Mouse (Mus musculus) forebrain, embryonic 16.5 days (tissue): ENCODE data around the gene Bach2. TPM values are rescaled to one million over a fixed set of nuclear protein-coding genes. Genes with fewer than 3 reads are reported as not detected.
A peak's percentile ranks its signal among the peaks of the same experiment; 100 is the strongest.

Experiments used
- ATAC-seq: fragments of 200-750 bp; cut with Nextera tagmentation; 2 replicates; pipeline ENCODE4 v1.8.0; 2017; ENCODE audit warnings: mild to moderate bottlenecking, moderate library complexity
- H3K27ac ChIP-seq: fragments of 300-500 bp; sonication (generic); 2 replicates; pipeline ENCODE4 v1.5.1; 2014; ENCODE audit warnings: low read length, control low read depth
- H3K27me3 ChIP-seq: fragments of 300-500 bp; sonication (generic); replicated peaks from 2 replicates; pipeline ENCODE4 v1.6.1; 2014; ENCODE audit warnings: low read length; ENCODE audit not compliant: control insufficient read depth, insufficient read depth
- H3K36me3 ChIP-seq: fragments of 300-500 bp; sonication (generic); 2 replicates; pipeline ENCODE4 v1.6.1; 2014; ENCODE audit not compliant: control insufficient read depth, insufficient read depth
- H3K4me1 ChIP-seq: fragments of 300-500 bp; sonication (generic); replicated peaks from 2 replicates; pipeline ENCODE4 v1.6.1; 2014; ENCODE audit warnings: low read length; ENCODE audit not compliant: control insufficient read depth, insufficient read depth
- H3K4me2 ChIP-seq: fragments of 300-500 bp; sonication (generic); 2 replicates; pipeline ENCODE4 v1.6.1; 2014; ENCODE audit warnings: mild to moderate bottlenecking, low read length, control low read depth
- H3K4me3 ChIP-seq: fragments of 300-500 bp; sonication (generic); replicated peaks from 2 replicates; pipeline ENCODE4 v1.5.1; 2014; ENCODE audit warnings: mild to moderate bottlenecking, low read length, control low read depth
- H3K9ac ChIP-seq: fragments of 300-500 bp; sonication (generic); replicated peaks from 2 replicates; pipeline ENCODE4 v1.6.1; 2014; ENCODE audit warnings: low read depth, low read length, control low read depth
- H3K9me3 ChIP-seq: fragments of 300-500 bp; sonication (generic); 2 replicates; pipeline ENCODE4 v1.6.1; 2016; ENCODE audit warnings: low read length; ENCODE audit not compliant: control insufficient read depth
- WGBS: fragments of 180-500 bp; shearing (Covaris S2); extraction: QIAGEN DNeasy Blood & Tissue Kit; methylation state at CpG from one replicate; pipeline ENCODE4 v1.1.7; 2014; 5-methylcytosine and 5-hydroxymethylcytosine counted together
- polyA plus RNA-seq: library from polyadenylated mRNA; unstranded; fragments of >200 nt; fragmentation: Nextera tagmentation; extraction: Ambion mirVana; gene quantifications from 2 replicates; pipeline ENCODE4 v1.2.1, GENCODE M21; 2015

Gene Bach2
- polyA plus RNA-seq, 1 experiment from 2014 or later = 33.3 TPM

DNA sequence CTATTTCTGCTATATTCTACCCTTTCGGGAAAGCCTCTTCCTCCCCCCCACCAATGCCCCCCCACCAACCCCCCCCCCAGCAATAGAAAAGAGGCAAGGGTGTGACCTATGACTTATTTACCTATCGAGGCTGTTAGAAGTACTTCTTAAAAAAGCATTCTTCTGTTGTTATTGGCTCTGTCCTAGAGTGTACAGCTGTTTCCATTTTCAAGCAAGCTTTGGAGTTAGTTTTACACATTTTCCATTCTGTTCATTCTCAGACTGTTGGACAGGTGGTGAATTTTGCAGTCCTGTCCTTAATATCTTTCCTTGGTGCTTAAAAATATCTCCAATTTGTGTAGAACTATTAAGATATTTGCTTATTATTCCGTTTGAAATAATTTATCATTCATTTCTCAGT, 134.9 kb downstream of the Bach2 start:
- no peak overlapping the region for H3K27ac ChIP-seq
- no peaks in the 10 kb centered on the region for H3K9me3 ChIP-seq
- no peaks in the 10 kb centered on the region for H3K36me3 ChIP-seq
- no peak overlapping the region for H3K4me2 ChIP-seq
- H3K27me3 ChIP-seq = no peaks in the 10 kb centered on the region
- no peak for ATAC-seq
- H3K4me3 ChIP-seq = no peak overlapping the region
- no peak overlapping the region for H3K9ac ChIP-seq
- H3K4me1 ChIP-seq = peaks cover 57% of the 10 kb centered on the region
- WGBS = 65% methylated on average over 3 of the region's 3 CpGs

DNA sequence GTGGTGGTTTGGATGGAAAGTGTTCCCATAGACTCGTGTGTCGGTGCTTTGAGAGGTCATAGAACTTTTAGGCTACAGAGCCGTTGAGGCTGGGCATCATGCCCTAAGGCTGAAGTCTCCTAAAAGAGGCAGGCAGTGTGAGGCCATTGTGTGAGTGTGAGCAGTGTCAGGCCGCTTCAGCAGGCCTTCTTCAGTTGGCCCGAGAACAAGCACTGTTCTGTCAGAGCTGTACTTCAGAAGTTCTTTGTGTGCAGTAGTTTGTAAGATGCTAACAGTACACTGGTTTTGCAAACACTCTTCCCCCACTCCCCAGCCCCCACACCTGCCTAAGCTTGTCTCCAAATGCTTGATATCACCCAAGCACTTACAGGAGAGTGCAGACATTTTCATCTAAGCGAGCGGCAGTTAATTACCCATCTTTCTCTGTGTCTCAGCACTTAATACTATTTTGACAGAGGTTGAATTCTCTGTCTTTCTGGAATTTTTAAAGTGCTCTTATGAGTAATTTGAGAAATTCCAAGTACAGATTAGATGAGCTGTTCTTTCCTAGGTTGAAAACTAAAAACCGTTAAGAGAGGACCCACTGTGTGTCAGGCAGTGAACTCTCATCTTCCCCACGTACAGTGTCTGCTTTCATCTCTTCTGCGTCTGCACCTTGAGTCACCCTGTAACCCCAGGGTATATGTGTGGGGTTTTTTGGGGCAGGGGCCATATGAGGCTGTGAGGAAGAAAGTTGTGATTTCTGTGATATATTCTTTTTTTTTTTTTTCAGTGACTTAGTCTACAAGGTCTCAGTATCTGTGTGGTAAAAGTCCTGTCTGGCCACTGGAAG, 136.4 kb downstream of the Bach2 start:
- H3K4me1 ChIP-seq = peaks cover 53% of the 10 kb centered on the region
- no peak overlapping the region for H3K4me2 ChIP-seq
- no peaks in the 10 kb centered on the region for H3K36me3 ChIP-seq
- H3K9ac ChIP-seq = no peak overlapping the region
- peak overlapping the region; percentile 69 for H3K27ac ChIP-seq
- H3K4me3 ChIP-seq = no peak overlapping the region
- WGBS = 29% methylated on average over 10 of the region's 10 CpGs
- no peaks in the 10 kb centered on the region for H3K27me3 ChIP-seq
- ATAC-seq = peak; percentile 54
- H3K9me3 ChIP-seq = no peaks in the 10 kb centered on the region

DNA sequence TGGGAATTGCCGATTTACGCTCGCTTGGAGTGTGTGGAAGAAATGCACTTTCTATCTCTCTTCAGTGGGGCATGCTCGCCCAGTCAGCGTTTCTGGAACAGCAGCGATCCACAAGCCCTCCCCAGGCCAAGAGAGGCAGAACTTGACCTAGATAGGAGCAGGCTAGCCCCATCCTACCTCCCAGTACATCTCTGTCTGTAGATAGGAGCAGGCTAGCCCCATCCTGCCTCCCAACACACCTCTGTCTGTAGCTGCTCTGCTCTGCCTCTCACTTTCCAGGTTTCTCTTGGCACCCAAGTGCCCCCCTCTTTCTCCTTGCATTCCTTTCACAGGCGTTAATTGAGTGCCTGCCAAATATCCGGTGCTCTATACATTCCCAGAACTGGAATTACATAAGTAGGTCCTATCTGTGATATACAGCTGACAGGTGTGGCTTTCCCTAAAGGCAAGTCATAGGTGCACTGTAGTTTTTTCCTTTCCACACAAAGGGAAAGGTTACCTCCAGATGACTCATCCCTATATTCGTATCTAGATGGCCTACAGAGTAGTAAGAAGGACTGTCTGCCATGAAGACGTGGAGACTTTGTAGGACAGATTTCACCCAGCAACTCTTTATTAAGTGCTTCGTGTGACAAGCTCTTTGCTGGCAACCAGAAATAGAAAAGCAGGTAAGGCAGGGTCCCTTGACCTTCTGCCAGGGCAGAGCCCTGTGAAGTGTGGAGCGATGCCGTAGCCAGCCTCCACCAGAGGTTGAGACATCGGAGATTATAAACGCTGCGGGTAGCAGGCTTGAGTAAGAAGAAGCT, 137.3 kb downstream of the Bach2 start:
- Histone ChIP-seq H3K27ac (no peak overlapping the region), H3K4me1 (peaks cover 51% of the 10 kb centered on the region)
- WGBS = 78% methylated on average over 16 of the region's 16 CpGs

DNA sequence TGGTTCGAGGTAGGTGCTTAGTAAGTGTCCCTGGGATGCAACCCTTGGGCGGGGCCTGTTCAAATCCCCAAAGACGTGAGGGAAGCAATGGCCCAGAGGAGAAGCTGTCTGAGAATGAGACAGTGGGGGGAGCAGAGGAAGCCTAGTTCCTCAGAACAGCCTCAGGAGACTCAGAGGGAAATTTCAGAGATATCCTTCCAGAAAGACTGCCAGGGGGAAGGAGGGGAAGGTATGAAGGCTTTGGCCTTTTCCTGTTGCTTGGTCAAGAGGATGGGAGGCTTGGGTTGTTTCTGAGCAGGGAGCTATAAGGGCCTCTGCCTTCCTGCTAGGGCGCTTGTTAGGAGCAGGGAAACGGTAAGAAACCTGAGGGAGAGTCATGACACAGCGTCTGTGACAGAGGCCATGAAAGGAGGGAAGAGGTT, 137.9 kb downstream of the Bach2 start:
- no peak overlapping the region for H3K4me2 ChIP-seq
- no peaks in the 10 kb centered on the region for H3K27me3 ChIP-seq
- H3K27ac ChIP-seq = no peak overlapping the region
- H3K9me3 ChIP-seq = no peaks in the 10 kb centered on the region
- ATAC-seq = no peak
- H3K4me1 ChIP-seq = peaks cover 52% of the 10 kb centered on the region
- 75% methylated on average over 6 of the region's 6 CpGs for WGBS
- H3K4me3 ChIP-seq = no peak overlapping the region
- H3K36me3 ChIP-seq = no peaks in the 10 kb centered on the region
- no peak overlapping the region for H3K9ac ChIP-seq

More for the DNA sequence above, 137.3 kb downstream of the Bach2 start:
- Histone ChIP-seq H3K36me3 (no peaks in the 10 kb centered on the region), H3K27me3 (no peaks in the 10 kb centered on the region), H3K9me3 (no peaks in the 10 kb centered on the region), H3K9ac (no peak overlapping the region), H3K4me2 (no peak overlapping the region), H3K4me3 (no peak overlapping the region)
- ATAC-seq = no peak

DNA sequence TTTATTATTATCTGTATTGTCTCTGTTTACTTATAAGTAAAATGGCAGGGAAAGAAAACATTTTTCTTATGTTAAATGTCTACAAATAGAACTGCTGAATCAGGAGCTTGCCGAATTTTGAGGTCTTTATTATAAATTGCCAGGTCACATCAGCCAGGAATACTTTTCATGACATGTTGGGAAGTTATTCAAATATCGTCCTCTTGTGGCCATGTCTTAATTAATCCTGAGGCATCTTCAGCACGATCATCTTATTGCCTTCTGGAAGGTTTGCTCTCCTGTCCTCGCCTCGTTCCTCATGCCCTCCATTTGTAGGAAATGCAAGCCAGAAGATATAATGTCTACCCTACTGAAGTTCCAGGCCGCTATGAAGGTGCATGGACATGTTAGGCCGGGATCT, 140.5 kb downstream of the Bach2 start:
- Histone ChIP-seq H3K27ac (no peak overlapping the region), H3K9me3 (no peaks in the 10 kb centered on the region), H3K4me3 (no peak overlapping the region), H3K27me3 (no peaks in the 10 kb centered on the region), H3K36me3 (no peaks in the 10 kb centered on the region), H3K4me2 (no peak overlapping the region), H3K9ac (no peak overlapping the region), H3K4me1 (peaks cover 31% of the 10 kb centered on the region)
- no peak for ATAC-seq
- WGBS = 88% methylated on average over 7 of the region's 7 CpGs

DNA sequence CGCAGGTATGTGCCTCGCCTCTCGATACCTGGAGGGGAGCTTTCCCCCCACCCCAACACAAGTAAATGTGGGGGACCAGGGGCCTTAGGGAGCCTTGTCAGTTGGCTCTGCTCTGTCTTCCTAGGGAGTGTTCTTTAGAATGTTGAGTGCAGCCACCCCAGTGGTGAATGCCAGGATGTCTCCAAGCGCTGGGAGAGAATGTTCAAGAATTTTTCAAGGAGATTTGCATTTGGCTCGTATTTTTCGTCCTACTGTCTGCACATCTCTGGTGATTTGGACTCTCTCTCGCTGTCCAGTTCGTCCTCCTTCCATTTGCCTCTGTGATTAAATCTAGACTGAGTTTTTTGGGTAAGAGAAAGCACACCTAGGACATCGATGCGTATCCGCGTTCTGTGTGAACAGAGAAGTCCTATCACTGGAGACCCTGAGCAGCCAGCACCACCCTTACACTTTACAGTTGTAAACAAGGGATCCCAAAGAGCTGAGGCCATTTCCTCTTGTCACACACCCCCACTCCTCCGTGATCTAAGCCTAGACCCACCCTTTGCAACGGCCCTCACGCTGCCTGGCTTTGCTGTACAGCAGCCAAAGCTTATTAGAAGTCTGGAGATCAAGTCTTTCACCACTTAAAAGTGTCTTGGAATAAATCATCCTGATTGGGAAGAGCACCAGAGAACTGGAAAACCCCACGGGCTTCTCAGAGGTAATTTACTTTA, 143.2 kb downstream of the Bach2 start:
- H3K4me2 ChIP-seq = no peak overlapping the region
- H3K9me3 ChIP-seq = no peaks in the 10 kb centered on the region
- 73% methylated on average over 16 of the region's 16 CpGs for WGBS
- no peak overlapping the region for H3K4me3 ChIP-seq
- no peak overlapping the region for H3K9ac ChIP-seq
- no peak overlapping the region for H3K27ac ChIP-seq
- no peaks in the 10 kb centered on the region for H3K36me3 ChIP-seq
- peaks cover 19% of the 10 kb centered on the region for H3K4me1 ChIP-seq
- no peaks in the 10 kb centered on the region for H3K27me3 ChIP-seq
- ATAC-seq = no peak

DNA sequence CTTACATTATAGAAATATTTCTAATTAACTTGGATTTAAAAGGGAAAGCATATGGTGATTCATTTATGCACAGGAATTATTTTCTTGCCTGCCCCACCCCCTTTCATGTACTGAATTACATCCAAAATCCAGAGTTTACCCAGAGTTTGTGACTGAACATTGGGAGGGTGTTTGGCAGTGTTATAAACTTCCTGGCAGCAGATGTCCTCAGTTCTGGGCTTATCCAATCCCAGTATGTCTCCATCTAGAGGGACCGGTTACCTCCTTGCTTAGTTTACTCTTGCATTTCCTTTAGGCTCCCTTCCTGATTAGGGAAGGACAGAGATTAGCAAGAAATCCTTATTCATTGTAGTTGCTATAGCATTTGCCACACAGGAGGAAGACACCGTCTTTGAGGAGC, 146.5 kb downstream of the Bach2 start:
- H3K36me3 ChIP-seq = no peaks in the 10 kb centered on the region
- ATAC-seq = no peak
- H3K27ac ChIP-seq = no peak overlapping the region
- no peaks in the 10 kb centered on the region for H3K9me3 ChIP-seq
- 80% methylated on average over 2 of the region's 2 CpGs for WGBS
- H3K9ac ChIP-seq = no peak overlapping the region
- H3K27me3 ChIP-seq = no peaks in the 10 kb centered on the region
- no peak overlapping the region for H3K4me2 ChIP-seq
- H3K4me1 ChIP-seq = peaks cover 45% of the 10 kb centered on the region
- no peak overlapping the region for H3K4me3 ChIP-seq

DNA sequence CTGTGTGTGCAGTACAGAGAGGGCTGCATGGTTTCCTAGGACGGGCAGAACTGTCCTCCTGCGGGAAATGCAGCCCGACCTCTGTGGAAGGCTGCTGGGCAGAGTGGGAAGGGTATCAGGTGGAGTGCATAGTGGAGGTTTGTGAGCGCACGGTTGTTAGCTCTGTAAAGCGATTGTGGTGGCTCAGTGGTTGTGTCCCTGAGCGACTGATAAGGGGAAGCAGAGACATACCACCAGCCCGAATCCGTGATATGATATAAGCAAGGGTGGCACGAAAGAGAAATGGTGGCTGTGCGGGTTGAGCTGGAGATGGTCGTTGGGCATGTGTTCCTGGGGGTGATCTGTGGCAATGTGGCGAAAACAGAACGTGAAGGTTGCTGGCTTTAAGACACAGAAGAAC, 147.0 kb downstream of the Bach2 start:
- no peaks in the 10 kb centered on the region for H3K36me3 ChIP-seq
- 94% methylated on average over 14 of the region's 14 CpGs for WGBS
- no peak overlapping the region for H3K4me2 ChIP-seq
- no peak for ATAC-seq
- no peaks in the 10 kb centered on the region for H3K27me3 ChIP-seq
- no peak overlapping the region for H3K4me3 ChIP-seq
- H3K4me1 ChIP-seq = peaks cover 46% of the 10 kb centered on the region
- no peak overlapping the region for H3K9ac ChIP-seq
- no peak overlapping the region for H3K27ac ChIP-seq
- H3K9me3 ChIP-seq = no peaks in the 10 kb centered on the region

DNA sequence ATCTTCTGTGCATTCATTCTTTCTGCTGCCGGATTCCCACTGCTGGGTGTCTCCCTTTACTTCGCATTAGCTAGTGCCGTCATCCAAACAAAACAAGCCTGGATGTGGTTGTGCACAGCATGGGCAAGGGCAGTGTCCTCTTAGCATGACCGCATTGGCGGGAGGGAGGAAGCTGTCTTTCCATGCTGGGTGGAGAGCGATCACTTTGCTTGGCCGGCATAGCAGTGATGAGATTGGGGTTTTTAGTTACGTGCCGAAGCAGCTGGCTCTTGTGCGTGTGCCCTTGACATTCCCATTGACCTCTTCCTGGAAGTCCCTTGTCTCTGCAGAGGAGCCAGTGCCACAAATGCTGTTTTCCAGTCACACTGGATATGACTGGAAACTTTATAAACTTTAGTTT, 147.7 kb downstream of the Bach2 start:
- WGBS = 88% methylated on average over 10 of the region's 10 CpGs
- H3K4me3 ChIP-seq = no peak overlapping the region
- H3K9me3 ChIP-seq = no peaks in the 10 kb centered on the region
- H3K36me3 ChIP-seq = no peaks in the 10 kb centered on the region
- H3K9ac ChIP-seq = no peak overlapping the region
- H3K27me3 ChIP-seq = no peaks in the 10 kb centered on the region
- H3K4me1 ChIP-seq = peaks cover 45% of the 10 kb centered on the region
- no peak overlapping the region for H3K27ac ChIP-seq
- no peak overlapping the region for H3K4me2 ChIP-seq
- no peak for ATAC-seq
